Mouse (Mus musculus) thymus, adult 2 months (tissue): Measurements from ENCODE around the gene Grm6.

ENCODE experiments used
- CTCF ChIP-seq: fragments of 200-500 bp; IDR thresholded peaks from 2 replicates; pipeline ENCODE4 v1.5.1; 2012; ENCODE audit warnings: mild to moderate bottlenecking, control low read depth, low read length, moderate library complexity, borderline replicate concordance; ENCODE audit not compliant: control insufficient read depth, poor library complexity, insufficient read depth; ENCODE audit errors: extremely low read depth
- POLR2A ChIP-seq: fragments of 200-500 bp; IDR thresholded peaks from 2 replicates; pipeline ENCODE4 v1.6.1; 2012; ENCODE audit warnings: mild to moderate bottlenecking, low read length, control low read depth, moderate library complexity; ENCODE audit not compliant: control insufficient read depth, poor library complexity, insufficient read depth; ENCODE audit errors: extremely low read depth

DNA sequence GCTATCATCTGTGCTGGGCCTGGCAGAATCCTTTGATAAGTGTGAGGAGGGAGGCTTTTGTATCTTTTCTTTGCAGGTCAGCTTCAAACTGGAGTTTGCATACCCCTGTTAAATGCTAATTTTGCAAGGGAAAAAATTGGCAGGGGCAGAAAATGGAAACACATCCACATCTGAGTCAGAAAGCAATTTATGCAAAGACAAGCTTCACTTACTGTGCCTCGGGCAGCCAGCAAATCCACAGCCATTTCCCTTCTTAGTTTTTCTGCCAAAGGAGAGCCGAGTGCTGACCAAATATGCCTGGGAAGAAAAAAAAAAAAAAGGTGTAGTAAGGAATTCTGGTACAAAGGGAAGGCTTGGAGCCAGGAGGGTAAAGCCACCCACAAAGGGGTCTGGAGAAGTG, 24.3 kb upstream of the Grm6 start:
- TF ChIP-seq CTCF (no peak), POLR2A (no peak)
